Mouse (Mus musculus) midbrain, embryonic 14.5 days (tissue): ENCODE measurements around the gene Becn1. TPM values are rescaled to one million over a fixed set of nuclear protein-coding genes. Genes with fewer than 3 reads are reported as not detected.

Source experiments
- ATAC-seq: fragments of 200-750 bp; cut with Nextera tagmentation; 2 replicates; pipeline ENCODE4 v1.8.0; 2017; ENCODE audit warnings: moderate number of reproducible peaks, moderate library complexity; ENCODE audit not compliant: low FRiP score, low TSS enrichment
- DNase-seq: peaks from one replicate; pipeline ENCODE4 v3.0.0-alpha.2; 2015
- H3K27ac ChIP-seq: fragments of 300-500 bp; sonication (generic); replicated peaks from 2 replicates; pipeline ENCODE4 v1.5.1; 2014; ENCODE audit warnings: mild to moderate bottlenecking, low read depth, low read length, moderate library complexity
- H3K27me3 ChIP-seq: fragments of 300-500 bp; sonication (generic); 2 replicates; pipeline ENCODE4 v1.6.1; 2014; ENCODE audit warnings: low read length, control low read depth, mixed read lengths; ENCODE audit not compliant: control insufficient read depth, insufficient read depth
- H3K36me3 ChIP-seq: fragments of 300-500 bp; sonication (generic); 2 replicates; pipeline ENCODE4 v1.6.1; 2014; ENCODE audit warnings: low read length, control low read depth; ENCODE audit not compliant: control insufficient read depth, insufficient read depth
- H3K4me1 ChIP-seq: fragments of 300-500 bp; sonication (generic); 2 replicates; pipeline ENCODE4 v1.6.1; 2014; ENCODE audit warnings: mild to moderate bottlenecking, antibody characterized with exemption, low read length, control low read depth; ENCODE audit not compliant: control insufficient read depth, insufficient read depth
- H3K4me2 ChIP-seq: fragments of 300-500 bp; sonication (generic); 2 replicates; pipeline ENCODE4 v1.6.1; 2014; ENCODE audit warnings: mild to moderate bottlenecking, low read length, moderate library complexity
- H3K4me3 ChIP-seq: fragments of 300-500 bp; sonication (generic); replicated peaks from 2 replicates; pipeline ENCODE4 v1.5.1; 2014; ENCODE audit warnings: low read depth, low read length
- H3K9ac ChIP-seq: fragments of 300-500 bp; sonication (generic); replicated peaks from 2 replicates; pipeline ENCODE4 v1.6.1; 2014; ENCODE audit warnings: mild to moderate bottlenecking, low read length, moderate library complexity
- H3K9me3 ChIP-seq: fragments of 300-500 bp; sonication (generic); 2 replicates; pipeline ENCODE4 v1.6.1; 2016; ENCODE audit warnings: low read length, control low read depth, mixed read lengths; ENCODE audit not compliant: control insufficient read depth
- WGBS: fragments of 180-500 bp; shearing (Covaris S2); extraction: QIAGEN DNeasy Blood & Tissue Kit; methylation state at CpG from one replicate; pipeline ENCODE4 v1.1.7; 2014; 5-methylcytosine and 5-hydroxymethylcytosine counted together
- polyA plus RNA-seq: library from polyadenylated mRNA; unstranded; fragments of >200 nt; fragmentation: Nextera tagmentation; extraction: Ambion mirVana; gene quantifications from 2 replicates; pipeline ENCODE4 v1.2.1, GENCODE M21; 2014

Gene Becn1
- polyA plus RNA-seq, 1 experiment from 2014 or later = 193 TPM

GRCm38 (mm10) chr11:101245855-101246701 lies 56.0 kb downstream of the Becn1 start, which contains the start of gene Ramp2:
TSS of gene Ramp2 (plus strand) at chr11:101246028.
- H3K9ac ChIP-seq = peak within 1 kb of the TSS; percentile 66
- peak within 1 kb of the TSS; percentile 4; the same call in 1 of the 2 replicates for H3K27ac ChIP-seq
- H3K27me3 ChIP-seq = peaks cover 9% of the 10 kb centered on the region; the same call in 1 of the 2 replicates
- ATAC-seq = peak; percentile 37; the same call in 1 of the 2 replicates
- H3K9me3 ChIP-seq = no peaks in the 10 kb centered on the region
- WGBS = under 1% methylated on average over 55 of the region's 63 CpGs
- H3K4me2 ChIP-seq = peak within 1 kb of the TSS; percentile 97
- H3K36me3 ChIP-seq = no peaks in the 10 kb centered on the region
- H3K4me3 ChIP-seq = peak within 1 kb of the TSS; percentile 57
- peak; percentile 61 for DNase-seq
- no peaks in the 10 kb centered on the region for H3K4me1 ChIP-seq

- Histone ChIP-seq H3K27me3 (peaks cover 9% of the 10 kb centered on the region; the same call in 1 of the 2 replicates), H3K4me1 (no peaks in the 10 kb centered on the region), H3K27ac (no peak overlapping the region), H3K9me3 (no peaks in the 10 kb centered on the region), H3K36me3 (no peaks in the 10 kb centered on the region), H3K9ac (no peak overlapping the region), H3K4me2 (no peak overlapping the region), H3K4me3 (no peak overlapping the region)
- 51% methylated on average over 4 of the region's 4 CpGs for WGBS
- ATAC-seq = no peak
- DNase-seq = no peak
Observed at GRCm38 (mm10) chr11:101245071-101245470, 57.0 kb downstream of the Becn1 start.

- WGBS = 49% methylated on average over 5 of the region's 5 CpGs
- ATAC-seq = no peak
- Histone ChIP-seq H3K36me3 (no peaks in the 10 kb centered on the region), H3K4me3 (no peak overlapping the region), H3K4me1 (no peaks in the 10 kb centered on the region), H3K27me3 (no peaks in the 10 kb centered on the region), H3K4me2 (no peak overlapping the region), H3K9me3 (no peaks in the 10 kb centered on the region), H3K27ac (no peak overlapping the region), H3K9ac (no peak overlapping the region)
- DNase-seq = no peak
Observed at GRCm38 (mm10) chr11:101238071-101238647, 63.9 kb downstream of the Becn1 start.

DNA sequence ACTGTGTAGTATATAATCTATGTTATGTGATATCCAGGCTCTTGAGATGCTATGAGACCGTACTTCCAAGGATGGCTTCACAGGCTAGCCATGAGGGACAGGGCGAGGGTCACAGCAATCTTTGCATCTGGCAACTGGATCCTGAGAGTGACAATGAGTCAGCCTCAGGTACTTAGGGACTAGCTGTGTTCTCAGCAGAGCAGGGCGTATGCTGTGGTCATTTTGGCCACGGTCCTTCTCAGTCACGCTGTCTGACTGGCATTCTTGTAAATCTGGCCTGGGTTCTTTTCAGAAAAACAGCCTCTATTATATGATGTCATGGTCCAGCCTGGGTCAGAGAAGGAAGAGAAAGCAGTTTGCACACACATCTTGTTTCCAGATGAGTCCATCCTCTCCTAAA lies 65.3 kb downstream of the Becn1 start:
- Histone ChIP-seq H3K9me3 (no peaks in the 10 kb centered on the region), H3K36me3 (no peaks in the 10 kb centered on the region), H3K9ac (no peak overlapping the region), H3K27me3 (no peaks in the 10 kb centered on the region), H3K4me1 (no peaks in the 10 kb centered on the region), H3K27ac (no peak overlapping the region), H3K4me2 (no peak overlapping the region), H3K4me3 (no peak overlapping the region)
- ATAC-seq (no peak), DNase-seq (no peak)
- 89% methylated on average over 5 of the region's 5 CpGs for WGBS

Other genes starting within 250 kb of the Becn1 start
- gene Naglu, start 232.3 kb downstream of the Becn1 start, polyA plus RNA-seq = 9.5 and 9.8 TPM in 2 replicates
- 0.16 and 0.43 TPM in 2 replicates for gene Hsd17b1, start 223.9 kb downstream of the Becn1 start, polyA plus RNA-seq
- 43.6 and 44.4 TPM in 2 replicates for gene Coasy, start 219.7 kb downstream of the Becn1 start, polyA plus RNA-seq
- 92.9 and 100 TPM in 2 replicates for gene Mlx, start 215.0 kb downstream of the Becn1 start, polyA plus RNA-seq
- gene Psmc3ip, start 206.8 kb downstream of the Becn1 start, polyA plus RNA-seq = 19.2 and 19.6 TPM in 2 replicates
- 13.1 and 26.0 TPM in 2 replicates for gene Retreg3, start 182.4 kb downstream of the Becn1 start, polyA plus RNA-seq
- 73.3 and 75.5 TPM in 2 replicates for gene Tubg1, start 182.3 kb downstream of the Becn1 start, polyA plus RNA-seq
- 42.2 and 56.0 TPM in 2 replicates for gene Tubg2, start 146.4 kb downstream of the Becn1 start, polyA plus RNA-seq
- gene Cntnap1, start 131.8 kb downstream of the Becn1 start, polyA plus RNA-seq = 2.3 and 2.8 TPM in 2 replicates
- gene Plekhh3, start 130.9 kb downstream of the Becn1 start, polyA plus RNA-seq = 8.2 and 8.4 TPM in 2 replicates
- 0.16 TPM in 1 of 2 replicates, not detected in the other for gene Ccr10, start 126.8 kb downstream of the Becn1 start, polyA plus RNA-seq
- gene Ezh1, start 75.8 kb downstream of the Becn1 start, polyA plus RNA-seq = 25.1 and 25.6 TPM in 2 replicates
- 59.7 and 84.0 TPM in 2 replicates for gene Ramp2, start 56.3 kb downstream of the Becn1 start, polyA plus RNA-seq
- gene Vps25, start 48.6 kb downstream of the Becn1 start, polyA plus RNA-seq = 111 and 134 TPM in 2 replicates
- gene Wnk4, start 41.7 kb downstream of the Becn1 start, polyA plus RNA-seq = 4.3 and 5.3 TPM in 2 replicates
- gene Cntd1, start 23.3 kb downstream of the Becn1 start, polyA plus RNA-seq = 0.38 and 0.55 TPM in 2 replicates
- gene Coa3, start 23.2 kb downstream of the Becn1 start, polyA plus RNA-seq = 221 and 243 TPM in 2 replicates
- gene Psme3, start 13.9 kb upstream of the Becn1 start, polyA plus RNA-seq = 101 and 103 TPM in 2 replicates
- gene Aoc2, start 22.8 kb upstream of the Becn1 start, polyA plus RNA-seq = 1.3 and 1.7 TPM in 2 replicates
- 0.04 TPM in 1 of 2 replicates, not detected in the other for gene Aoc3, start 28.3 kb upstream of the Becn1 start, polyA plus RNA-seq
- gene G6pc, start 65.3 kb upstream of the Becn1 start, polyA plus RNA-seq = not detected in 2 replicates
- gene Aarsd1, start 115.3 kb upstream of the Becn1 start, polyA plus RNA-seq = 90.7 and 101 TPM in 2 replicates
- 7.5 and 7.6 TPM in 2 replicates for gene Gm27029, start 122.5 kb upstream of the Becn1 start, polyA plus RNA-seq
- 21.1 and 23.1 TPM in 2 replicates for gene Rundc1, start 122.8 kb upstream of the Becn1 start, polyA plus RNA-seq
- gene Ptges3l, start 123.0 kb upstream of the Becn1 start, polyA plus RNA-seq = 1.1 TPM in 2 replicates
- 301 and 329 TPM in 2 replicates for gene Rpl27, start 140.0 kb upstream of the Becn1 start, polyA plus RNA-seq
- 1.5 and 5.9 TPM in 2 replicates for gene Ifi35, start 146.1 kb upstream of the Becn1 start, polyA plus RNA-seq
- gene Rnd2, start 162.7 kb upstream of the Becn1 start, polyA plus RNA-seq = 58.6 and 72.6 TPM in 2 replicates
- 99.9 and 129 TPM in 2 replicates for gene Vat1, start 163.9 kb upstream of the Becn1 start, polyA plus RNA-seq
- gene Brca1, start 249.7 kb upstream of the Becn1 start, polyA plus RNA-seq = 1.6 and 4.1 TPM in 2 replicates
- 69.2 and 101 TPM in 2 replicates for gene Nbr1, start 249.9 kb upstream of the Becn1 start, polyA plus RNA-seq